Mouse (Mus musculus) kidney, postnatal 14 days (tissue): ENCODE measurements around the gene Myh10.

Experiments
- DNase-seq: peaks from one replicate; pipeline ENCODE4 v3.0.0; 2022; ENCODE audit warnings: mixed read lengths

Gene Myh10

GRCm38 (mm10) chr11:68750938-68751337 lies 59.6 kb downstream of the Myh10 start:
- DNase-seq: peak; percentile 44

- peak; percentile 52 for DNase-seq
Observed at GRCm38 (mm10) chr11:68754283-68754682, 62.9 kb downstream of the Myh10 start.

- no peak for DNase-seq
Observed at GRCm38 (mm10) chr11:68756456-68757348, 65.3 kb downstream of the Myh10 start.

GRCm38 (mm10) chr11:68759691-68760090 lies 68.3 kb downstream of the Myh10 start:
- no peak for DNase-seq

GRCm38 (mm10) chr11:68761155-68761554 lies 69.8 kb downstream of the Myh10 start:
- no peak for DNase-seq

- no peak for DNase-seq
Observed at GRCm38 (mm10) chr11:68761664-68762063, 70.3 kb downstream of the Myh10 start.

GRCm38 (mm10) chr11:68764622-68765021 lies 73.3 kb downstream of the Myh10 start:
- no peak for DNase-seq

- no peak for DNase-seq
Observed at GRCm38 (mm10) chr11:68767762-68768542, 76.6 kb downstream of the Myh10 start.

GRCm38 (mm10) chr11:68769770-68770510 lies 78.6 kb downstream of the Myh10 start:
- DNase-seq: no peak

GRCm38 (mm10) chr11:68776147-68776655 lies 84.8 kb downstream of the Myh10 start:
- no peak for DNase-seq

GRCm38 (mm10) chr11:68777933-68778332 lies 86.6 kb downstream of the Myh10 start:
- DNase-seq: no peak

GRCm38 (mm10) chr11:68778855-68779254 lies 87.5 kb downstream of the Myh10 start:
- no peak for DNase-seq

- no peak for DNase-seq
Observed at GRCm38 (mm10) chr11:68779735-68780465, 88.5 kb downstream of the Myh10 start.

- DNase-seq: no peak
Observed at GRCm38 (mm10) chr11:68780466-68781114, 89.2 kb downstream of the Myh10 start.

- no peak for DNase-seq
Observed at GRCm38 (mm10) chr11:68782336-68782735, 91.0 kb downstream of the Myh10 start.

- no peak for DNase-seq
Observed at GRCm38 (mm10) chr11:68785813-68786212, 94.5 kb downstream of the Myh10 start.

GRCm38 (mm10) chr11:68787222-68787621 lies 95.9 kb downstream of the Myh10 start:
- no peak for DNase-seq

- no peak for DNase-seq
Observed at GRCm38 (mm10) chr11:68790720-68791119, 99.4 kb downstream of the Myh10 start.

- DNase-seq: no peak
Observed at GRCm38 (mm10) chr11:68791794-68792193, 100.4 kb downstream of the Myh10 start.

- no peak for DNase-seq
Observed at GRCm38 (mm10) chr11:68798258-68798657, 106.9 kb downstream of the Myh10 start.

- no peak for DNase-seq
Observed at GRCm38 (mm10) chr11:68805148-68805547, 113.8 kb downstream of the Myh10 start.

GRCm38 (mm10) chr11:68807787-68808186 lies 116.4 kb downstream of the Myh10 start:
- peak; percentile 74 for DNase-seq
